ENCODE assay signal across 8 mouse cellular contexts in the genomic region with DNA sequence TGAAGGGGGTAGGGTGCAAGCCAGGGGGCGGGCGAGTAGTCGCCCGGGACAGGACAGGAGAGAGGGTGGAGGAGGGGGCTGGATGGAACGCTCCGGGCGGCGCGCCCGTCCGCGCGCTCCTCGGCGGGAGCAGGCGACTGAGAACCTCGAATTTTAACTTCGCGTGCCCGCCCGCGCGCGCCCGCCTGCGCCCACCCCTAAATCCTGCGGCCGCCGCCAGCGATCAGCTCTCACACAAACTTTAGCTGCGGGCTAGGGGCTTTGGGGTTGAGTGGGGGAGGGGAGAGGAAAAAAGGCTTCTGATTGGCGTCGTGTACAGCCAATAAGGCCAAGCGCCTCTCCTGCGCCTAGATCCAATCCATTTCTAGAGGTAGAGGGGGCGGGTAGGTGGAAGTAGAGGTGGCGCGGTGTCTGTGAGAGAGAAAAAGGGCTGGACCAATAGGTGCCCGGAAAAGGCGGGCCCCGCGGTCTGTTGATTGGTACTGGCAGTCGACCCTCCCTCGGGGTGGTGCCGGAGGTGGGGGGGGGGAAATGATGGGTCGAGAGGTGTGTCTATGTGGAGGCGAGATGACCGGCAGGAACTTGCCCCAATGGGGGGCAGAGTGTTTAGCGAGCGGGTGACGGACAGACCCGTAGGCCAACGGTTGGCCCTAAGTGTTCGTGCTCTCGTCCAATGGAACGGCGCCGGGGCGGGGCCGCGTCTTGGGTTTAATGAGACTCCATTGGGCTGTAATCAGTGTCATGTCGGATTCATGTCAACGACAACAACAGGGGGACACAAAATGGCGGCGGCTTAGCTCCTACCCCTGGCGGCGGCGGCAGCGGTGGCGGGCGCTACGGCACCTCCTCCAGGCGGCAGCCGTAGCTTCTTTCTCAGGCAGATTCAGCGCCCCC. TPM values are rescaled to one million over a fixed set of nuclear protein-coding genes. Genes with fewer than 3 reads are reported as not detected.
DNase-seq lines count a peak whose midpoint lies in the region; ATAC-seq lines count a peak whose summit lies in the region.

No protein-coding gene starts in this region.

- ATAC-seq in forebrain, embryonic 14.5 days = peak; percentile 95
- peak; percentile 96 for ATAC-seq in neural tube, embryonic 15.5 days (ENCODE audit: low FRiP score)

- H3K4me1 ChIP-seq in forebrain, embryonic 14.5 days (ENCODE audit: control insufficient read depth, insufficient read depth, low read length) = peaks cover 23% of the 10 kb centered on the region
- peaks cover 37% of the 10 kb centered on the region for H3K4me1 ChIP-seq in neural tube, embryonic 15.5 days

- H3K9me3 ChIP-seq in forebrain, embryonic 14.5 days (replicated peaks; ENCODE audit: control insufficient read depth, low read length) = no peaks in the 10 kb centered on the region
- H3K9me3 ChIP-seq in neural tube, embryonic 15.5 days (replicated peaks) = no peaks in the 10 kb centered on the region

- 0 out of 2 replicates have a peak, but pooled peaks cover 3% of the 10 kb centered on the region for H3K36me3 ChIP-seq in forebrain, embryonic 14.5 days (ENCODE audit: control insufficient read depth, insufficient read depth, low read length)
- H3K36me3 ChIP-seq in neural tube, embryonic 15.5 days = no peaks in the 10 kb centered on the region

- intact Hi-C loops in heart, postnatal 14 days (cut with DNase I) = no loop called here

- H3K4me2 ChIP-seq in forebrain, embryonic 14.5 days (ENCODE audit: low read length) = peak overlapping the region; percentile 63
- H3K4me2 ChIP-seq in neural tube, embryonic 15.5 days = peak overlapping the region; percentile 93

- peak; percentile 99 for DNase-seq in ES-CJ7 (ENCODE audit: low read depth, low spot score)
- peak; percentile 100 for DNase-seq in cerebellum, adult 11 months
- DNase-seq in forebrain, embryonic 14.5 days (ENCODE audit: low spot score) = peak; percentile 100
- peak; percentile 98 to 99 for DNase-seq in heart, postnatal 14 days
- peak; percentile 100 for DNase-seq in layer of hippocampus, adult 11-12 months (ENCODE audit: low spot score)
- peak; percentile 100 for DNase-seq in lung, adult 18-20 months
- DNase-seq in testis, postnatal 14 days (ENCODE audit: low spot score) = peak; percentile 100

- H3K4me3 ChIP-seq in forebrain, embryonic 14.5 days (ENCODE audit: low read depth, low read length) = peak overlapping the region; percentile 87
- H3K4me3 ChIP-seq in neural tube, embryonic 15.5 days (replicated peaks) = peak overlapping the region; percentile 74

- peak overlapping the region; percentile 100 for H3K27ac ChIP-seq in forebrain, embryonic 14.5 days (ENCODE audit: low read depth, low read length)
- H3K27ac ChIP-seq in neural tube, embryonic 15.5 days (replicated peaks) = peak overlapping the region; percentile 99

- under 1% methylated on average over 70 of the region's 75 CpGs for WGBS in forebrain, embryonic 14.5 days
- WGBS in neural tube, embryonic 15.5 days = under 1% methylated on average over 66 of the region's 75 CpGs

- H3K27me3 ChIP-seq in forebrain, embryonic 14.5 days (replicated peaks; ENCODE audit: control insufficient read depth, insufficient read depth, low read length) = no peaks in the 10 kb centered on the region
- no peaks in the 10 kb centered on the region for H3K27me3 ChIP-seq in neural tube, embryonic 15.5 days (replicated peaks)

- peak overlapping the region; percentile 98 for H3K9ac ChIP-seq in forebrain, embryonic 14.5 days (ENCODE audit: low read length)
- H3K9ac ChIP-seq in neural tube, embryonic 15.5 days (replicated peaks) = peak overlapping the region; percentile 91

RNA-seq across cellular contexts. Expression of gene Kat6b, which starts 19.2 kb away (rescaled TPM):
- polyA plus RNA-seq in forebrain, embryonic 14.5 days (2014; fragmentation: Nextera tagmentation; extraction: Ambion mirVana) = 28.8 and 34.6 TPM in 2 replicates
- 10 to 100 TPM; 33.5 to 38.4 TPM for total RNA-seq in heart, postnatal 14 days (2021)
- polyA plus RNA-seq in neural tube, embryonic 15.5 days (2015; fragmentation: Nextera tagmentation; extraction: Ambion mirVana) = 16.1 and 18.8 TPM in 2 replicates

Comparison
In these comparisons a context has a peak if more than half of its experiments do, and no peak if none do; other contexts are left out.
1. Peak in every context shown above with its lines: DNase-seq, ATAC-seq, H3K4me3 ChIP-seq and H3K27ac ChIP-seq.